Mouse (Mus musculus): ENCODE measurements around the gene Smim15.
A peak's percentile ranks its signal among the peaks of the same experiment; 100 is the strongest.

The Smim15 gene

GRCm38 (mm10) chr13:108063374-108064134 lies 19.3 kb downstream of the Smim15 start:
- DNase-seq = no peak

- DNase-seq = no peak
These were observed 20.1 kb downstream of the Smim15 start for GRCm38 (mm10) chr13:108064331-108064730.

GRCm38 (mm10) chr13:108066021-108066420 lies 21.8 kb downstream of the Smim15 start:
- DNase-seq = no peak

- DNase-seq = no peak
These were observed 24.9 kb downstream of the Smim15 start for GRCm38 (mm10) chr13:108069151-108069550.

DNA sequence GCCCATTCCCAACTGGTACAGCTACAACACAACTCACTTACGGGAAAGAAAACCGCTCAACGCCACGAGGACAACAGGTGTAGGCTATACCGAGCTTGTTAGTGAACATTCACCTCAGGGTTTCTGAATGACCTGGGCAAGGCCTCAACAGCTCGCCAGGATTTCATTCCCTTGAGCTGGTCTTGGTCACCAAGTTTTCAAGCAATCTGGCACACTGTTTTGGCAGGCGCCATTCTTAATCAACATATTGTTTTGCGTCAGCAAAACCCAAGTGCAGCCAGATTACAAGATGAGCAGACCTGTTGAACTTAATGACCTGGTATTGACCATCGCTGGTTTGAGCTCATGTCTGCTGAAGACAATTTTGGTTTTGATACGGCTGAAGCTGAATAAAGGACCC lies 25.9 kb downstream of the Smim15 start:
- no peak for DNase-seq

DNA sequence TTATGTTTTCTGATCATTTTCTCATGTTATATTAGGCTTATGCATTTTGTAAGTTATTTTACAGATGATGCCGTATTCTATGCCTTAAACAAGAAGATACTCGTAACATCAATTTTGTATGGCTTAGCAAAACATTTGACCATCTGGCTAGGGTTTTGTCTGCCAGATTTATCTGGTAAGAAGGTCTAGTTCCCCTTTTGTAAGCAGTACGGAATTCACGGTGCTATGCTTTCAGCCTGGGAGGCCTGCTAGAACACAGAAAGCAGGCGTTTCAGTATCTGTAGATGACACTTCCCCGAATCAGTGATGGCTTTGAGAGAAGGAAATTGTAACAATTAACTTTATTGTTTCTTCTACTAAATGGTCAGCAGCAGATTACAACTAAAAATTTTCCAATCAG lies 33.2 kb downstream of the Smim15 start:
- DNase-seq = peak; percentile 11 to 17

DNA sequence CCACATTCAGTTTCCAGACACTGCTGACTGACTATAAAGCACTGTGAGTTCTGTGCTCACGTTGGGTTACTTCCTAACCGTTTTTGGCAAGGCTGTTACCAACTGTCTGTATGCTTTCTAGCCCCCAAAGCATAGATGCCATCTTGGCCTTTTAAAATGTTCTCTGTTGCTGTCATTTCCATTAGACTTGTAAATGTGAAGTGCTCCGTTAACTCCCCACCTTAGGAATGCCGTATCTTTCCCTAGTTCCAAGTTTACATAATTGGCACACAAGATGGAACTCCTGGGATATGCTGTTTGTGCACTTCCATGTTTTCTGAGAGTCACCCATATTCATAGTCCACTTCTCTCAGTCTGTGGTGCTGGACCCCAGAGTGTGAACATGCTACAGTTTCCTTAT lies 33.7 kb downstream of the Smim15 start:
- no peak for DNase-seq

DNA sequence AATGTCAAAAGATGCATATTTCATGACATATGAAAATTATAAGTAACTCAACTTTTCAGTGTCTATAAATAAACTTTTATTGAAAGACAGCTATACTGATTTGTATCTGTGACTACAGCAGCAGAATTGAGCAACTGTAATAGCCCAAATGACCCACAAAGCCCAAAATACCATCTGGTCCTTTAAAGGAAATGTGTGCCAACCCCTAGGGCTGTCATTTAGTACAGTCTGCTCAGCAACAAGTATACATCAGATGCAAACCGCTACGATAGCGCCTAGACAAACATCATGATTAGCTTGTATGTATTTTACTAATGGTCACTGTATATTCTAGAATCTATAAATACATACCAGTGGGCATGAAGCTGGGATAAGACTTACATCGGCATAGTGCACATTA lies 39.8 kb downstream of the Smim15 start:
- no peak for DNase-seq

DNA sequence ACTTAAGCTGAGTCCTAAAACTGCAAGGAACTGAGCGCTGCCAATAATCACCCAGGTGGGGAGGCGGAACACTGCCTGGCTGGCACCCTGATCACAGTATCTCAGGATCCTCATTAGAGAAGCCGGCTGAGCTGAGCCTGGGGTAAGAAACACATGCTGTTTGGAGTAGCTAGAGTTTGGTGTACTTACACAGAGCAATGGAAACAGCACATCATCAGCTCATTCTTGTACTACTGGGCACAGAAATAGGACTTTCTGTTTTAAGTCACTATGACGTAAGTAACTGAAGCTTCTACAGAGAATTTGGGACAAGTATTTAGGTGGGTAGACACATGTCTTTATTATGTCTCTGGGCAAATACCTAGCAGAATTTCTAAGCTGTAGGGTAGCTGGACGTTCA lies 41.8 kb downstream of the Smim15 start:
- no peak for DNase-seq

GRCm38 (mm10) chr13:108086724-108087123 lies 42.5 kb downstream of the Smim15 start:
- no peak for DNase-seq

GRCm38 (mm10) chr13:108092290-108092689 lies 48.0 kb downstream of the Smim15 start:
- DNase-seq = no peak

GRCm38 (mm10) chr13:108094681-108095080 lies 50.4 kb downstream of the Smim15 start:
- no peak for DNase-seq

DNA sequence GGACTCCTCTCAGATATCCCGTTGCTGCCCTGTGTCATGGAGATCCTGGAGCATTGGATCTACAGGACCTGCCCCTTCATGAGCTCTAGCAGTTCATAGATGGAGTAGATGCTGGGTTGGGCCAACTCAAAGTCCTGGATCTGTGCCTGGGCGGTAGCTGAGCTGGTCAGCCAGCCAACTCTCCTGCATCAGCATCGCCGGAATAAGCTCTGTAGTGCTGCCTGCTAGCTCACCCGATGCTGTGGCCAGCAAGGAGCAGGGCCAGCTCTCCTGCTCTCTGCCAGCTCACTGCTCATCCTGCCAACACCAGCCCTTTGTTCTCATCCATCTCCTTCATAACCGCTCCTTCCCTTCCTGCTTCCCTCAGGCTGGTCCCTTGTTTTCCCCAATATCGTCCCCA lies 51.4 kb downstream of the Smim15 start:
- no peak for DNase-seq

- DNase-seq = no peak
These were observed 52.2 kb downstream of the Smim15 start for GRCm38 (mm10) chr13:108096446-108096845.

Data from B cell, adult 2 months (primary cell).